Mouse (Mus musculus) ES-CJ7 (cell line): ENCODE data around the gene Snx21.

Experiments used
- DNase-seq: peaks from one replicate; pipeline ENCODE4 v3.0.0; 2011; ENCODE audit warnings: low read depth, low spot score

Snx21 gene

GRCm38 (mm10) chr2:164793772-164794171, 8.1 kb downstream of the Snx21 start:
- peak; percentile 73 for DNase-seq

GRCm38 (mm10) chr2:164794293-164794692, 8.7 kb downstream of the Snx21 start:
- DNase-seq = peak; percentile 91

- no peak for DNase-seq
Observed at GRCm38 (mm10) chr2:164795868-164796267, 10.2 kb downstream of the Snx21 start.

- DNase-seq = peak; percentile 73
Observed at GRCm38 (mm10) chr2:164798554-164798953, 12.9 kb downstream of the Snx21 start.

GRCm38 (mm10) chr2:164800252-164801004, 14.8 kb downstream of the Snx21 start:
- DNase-seq = no peak

GRCm38 (mm10) chr2:164803201-164803920, 17.7 kb downstream of the Snx21 start:
- no peak for DNase-seq

- no peak for DNase-seq
Observed at GRCm38 (mm10) chr2:164803921-164804313, 18.3 kb downstream of the Snx21 start.

- peak; percentile 100 for DNase-seq
Observed at GRCm38 (mm10) chr2:164804533-164805331, 19.1 kb downstream of the Snx21 start, which contains the start of the genes Acot8 and Zswim3. Gene Acot8 (minus strand): TSS chr2:164804882. Gene Zswim3 (plus strand): TSS chr2:164805098.

- DNase-seq = no peak
Observed at GRCm38 (mm10) chr2:164805332-164805718, 19.7 kb downstream of the Snx21 start.

GRCm38 (mm10) chr2:164806614-164807013, 21.0 kb downstream of the Snx21 start:
- DNase-seq = no peak

GRCm38 (mm10) chr2:164813557-164813956, 27.9 kb downstream of the Snx21 start:
- no peak for DNase-seq

GRCm38 (mm10) chr2:164815348-164815747, 29.7 kb downstream of the Snx21 start:
- DNase-seq = no peak

- DNase-seq = no peak
Observed at GRCm38 (mm10) chr2:164815821-164816220, 30.2 kb downstream of the Snx21 start.

- DNase-seq = no peak
Observed at GRCm38 (mm10) chr2:164817206-164817605, 31.6 kb downstream of the Snx21 start.

GRCm38 (mm10) chr2:164817703-164818102, 32.1 kb downstream of the Snx21 start:
- DNase-seq = no peak

GRCm38 (mm10) chr2:164821060-164821459, 35.4 kb downstream of the Snx21 start:
- DNase-seq = no peak

GRCm38 (mm10) chr2:164822636-164823165, 37.1 kb downstream of the Snx21 start, which contains the start of gene Zswim1:
Gene Zswim1 (plus strand): TSS chr2:164822686.
- peak; percentile 99 for DNase-seq

GRCm38 (mm10) chr2:164823181-164823585, 37.6 kb downstream of the Snx21 start:
- DNase-seq = peak; percentile 75

- peak; percentile 97 for DNase-seq
Observed at GRCm38 (mm10) chr2:164823969-164824368, 38.3 kb downstream of the Snx21 start.

- no peak for DNase-seq
Observed at GRCm38 (mm10) chr2:164825521-164825920, 39.9 kb downstream of the Snx21 start.

- DNase-seq = no peak
Observed at GRCm38 (mm10) chr2:164827146-164827850, 41.7 kb downstream of the Snx21 start.
